Mouse (Mus musculus): ENCODE measurements at regions not wholly inside any gene's neighbourhood (a gene's known extent, or its start where the extent isn't known, plus 50 kb on each side); places are given as distances from the start of the nearest gene placed in this dataset.
A peak's percentile ranks its signal among the peaks of the same experiment; 100 is the strongest.

GRCm38 (mm10) chr3:126534118-126534820 lies 61.8 kb upstream of the Camk2d start:
- no peak for DNase-seq
- Histone ChIP-seq H3K4me2 (no peak overlapping the region), H3K36me3 (ENCODE audit: insufficient read depth) (no peaks in the 10 kb centered on the region), H3K9ac (no peak overlapping the region), H3K4me3 (ENCODE audit: low read depth, low read length) (no peak overlapping the region), H3K27me3 (ENCODE audit: insufficient read depth, low read length) (no peaks in the 10 kb centered on the region), H3K27ac (ENCODE audit: low read depth) (no peak overlapping the region), H3K9me3 (ENCODE audit: low read depth, low read length) (no peaks in the 10 kb centered on the region), H3K4me1 (ENCODE audit: insufficient read depth) (no peaks in the 10 kb centered on the region)
- TF ChIP-seq CTCF (IDR thresholded peaks at IDR 0.05; ENCODE audit: low read depth) = no peak
- WGBS = 54% methylated on average over 7 of the region's 7 CpGs
- ATAC-seq (ENCODE audit: insufficient read depth) = no peak

DNA sequence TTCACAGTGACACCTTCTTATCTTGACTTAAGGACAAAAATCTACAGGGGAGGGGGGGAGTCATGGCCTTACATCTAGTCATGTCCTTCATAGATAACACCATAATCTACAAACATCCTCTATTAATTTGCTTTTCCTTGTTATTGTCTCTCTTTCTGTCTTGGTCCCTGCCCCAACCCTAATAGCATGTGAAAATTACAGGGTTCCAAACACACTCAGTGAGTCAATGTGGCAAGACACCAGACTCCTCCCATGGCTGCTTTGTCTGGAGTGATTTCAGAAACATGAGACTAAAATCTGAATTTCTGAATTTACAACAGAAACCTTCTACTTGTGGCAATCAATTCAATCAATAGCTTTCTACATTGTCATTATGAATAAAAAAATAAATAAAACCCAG lies 60.8 kb upstream of the Camk2d start:
- Histone ChIP-seq H3K27ac (ENCODE audit: low read depth) (no peak overlapping the region), H3K4me2 (no peak overlapping the region), H3K36me3 (ENCODE audit: insufficient read depth) (no peaks in the 10 kb centered on the region), H3K9me3 (ENCODE audit: low read depth, low read length) (no peaks in the 10 kb centered on the region), H3K9ac (no peak overlapping the region), H3K27me3 (ENCODE audit: insufficient read depth, low read length) (no peaks in the 10 kb centered on the region), H3K4me3 (ENCODE audit: low read depth, low read length) (no peak overlapping the region), H3K4me1 (ENCODE audit: insufficient read depth) (no peaks in the 10 kb centered on the region)
- ATAC-seq (ENCODE audit: insufficient read depth) = no peak
- no peak for TF ChIP-seq CTCF (IDR thresholded peaks at IDR 0.05; ENCODE audit: low read depth)
- DNase-seq = no peak

DNA sequence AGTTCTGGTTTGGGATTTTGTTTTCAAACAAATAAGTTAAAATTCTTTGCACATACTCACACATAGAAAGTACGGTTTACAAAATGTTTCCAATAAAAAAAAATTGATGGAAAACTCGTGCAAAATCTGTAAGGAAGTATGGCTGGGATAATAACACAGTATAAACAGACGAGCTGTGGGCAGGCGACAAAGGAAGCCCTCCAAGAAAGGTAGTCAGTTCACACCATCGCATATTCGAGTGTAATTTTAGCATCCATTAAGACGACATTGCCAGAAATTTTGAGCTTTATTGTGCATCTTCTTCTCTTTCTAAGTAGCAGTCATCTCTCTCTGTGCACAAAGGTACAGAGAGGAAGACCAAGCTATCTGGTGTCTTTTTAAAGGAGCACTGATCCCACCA lies 57.6 kb upstream of the Camk2d start:
- Histone ChIP-seq H3K9me3 (ENCODE audit: low read depth, low read length) (no peaks in the 10 kb centered on the region), H3K27me3 (ENCODE audit: insufficient read depth, low read length) (no peaks in the 10 kb centered on the region), H3K4me1 (ENCODE audit: insufficient read depth) (no peaks in the 10 kb centered on the region), H3K9ac (no peak overlapping the region), H3K36me3 (ENCODE audit: insufficient read depth) (no peaks in the 10 kb centered on the region), H3K27ac (ENCODE audit: low read depth) (no peak overlapping the region), H3K4me2 (no peak overlapping the region), H3K4me3 (ENCODE audit: low read depth, low read length) (no peak overlapping the region)
- 75% methylated on average over 7 of the region's 7 CpGs for WGBS
- DNase-seq (no peak), ATAC-seq (ENCODE audit: insufficient read depth) (no peak)
- TF ChIP-seq CTCF (IDR thresholded peaks at IDR 0.05; ENCODE audit: low read depth) = no peak

GRCm38 (mm10) chr3:126541105-126541504 lies 55.0 kb upstream of the Camk2d start:
- Histone ChIP-seq H3K9me3 (ENCODE audit: low read depth, low read length) (no peaks in the 10 kb centered on the region), H3K4me2 (no peak overlapping the region), H3K27me3 (ENCODE audit: insufficient read depth, low read length) (no peaks in the 10 kb centered on the region), H3K27ac (ENCODE audit: low read depth) (no peak overlapping the region), H3K4me1 (ENCODE audit: insufficient read depth) (no peaks in the 10 kb centered on the region), H3K9ac (no peak overlapping the region), H3K4me3 (ENCODE audit: low read depth, low read length) (no peak overlapping the region), H3K36me3 (ENCODE audit: insufficient read depth) (no peaks in the 10 kb centered on the region)
- no peak for TF ChIP-seq CTCF (IDR thresholded peaks at IDR 0.05; ENCODE audit: low read depth)
- DNase-seq = peak; percentile 21
- 62% methylated on average over 4 of the region's 4 CpGs for WGBS
- no peak for ATAC-seq (ENCODE audit: insufficient read depth)
